Mouse (Mus musculus) ES-E14 (cell line): ENCODE data around the gene Zp2.

Source experiments
- HCFC1 ChIP-seq: IDR thresholded peaks from 2 replicates; pipeline ENCODE4 v1.6.1; 2012; ENCODE audit warnings: low read length, inconsistent platforms, borderline replicate concordance; ENCODE audit not compliant: insufficient read depth
- MAFK ChIP-seq: IDR thresholded peaks from 2 replicates; pipeline ENCODE4 v1.6.1; 2014; ENCODE audit warnings: mild to moderate bottlenecking, low read depth, low read length, inconsistent platforms; ENCODE audit not compliant: insufficient read depth
- ZNF384 ChIP-seq: IDR thresholded peaks from 2 replicates; pipeline ENCODE4 v1.6.1; 2012; ENCODE audit warnings: low read depth, low read length, inconsistent platforms

DNA sequence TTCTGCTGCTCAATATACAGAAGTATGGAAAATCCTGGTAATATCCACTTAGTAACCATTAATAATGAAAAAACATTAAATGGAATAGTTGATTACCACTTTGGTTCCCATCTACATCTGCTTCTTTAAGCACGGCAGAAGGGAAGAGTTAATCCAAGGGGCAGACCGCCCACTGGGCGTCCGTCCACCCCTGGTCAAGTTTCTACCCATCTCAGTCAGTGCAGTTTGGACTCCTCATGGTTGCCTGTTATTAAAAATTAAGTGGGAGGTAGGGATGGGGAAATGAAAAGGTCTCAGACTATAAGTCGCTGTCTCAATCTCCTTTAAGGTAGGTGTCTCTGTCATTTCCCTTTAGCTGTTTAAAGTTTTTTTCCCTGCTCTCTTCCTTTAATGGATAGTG, 43.9 kb upstream of the Zp2 start:
- TF ChIP-seq ZNF384, result no peak
- no peak for TF ChIP-seq MAFK
- TF ChIP-seq HCFC1, result no peak
